Mouse (Mus musculus): ENCODE measurements around the gene Pdgfb.

DNA sequence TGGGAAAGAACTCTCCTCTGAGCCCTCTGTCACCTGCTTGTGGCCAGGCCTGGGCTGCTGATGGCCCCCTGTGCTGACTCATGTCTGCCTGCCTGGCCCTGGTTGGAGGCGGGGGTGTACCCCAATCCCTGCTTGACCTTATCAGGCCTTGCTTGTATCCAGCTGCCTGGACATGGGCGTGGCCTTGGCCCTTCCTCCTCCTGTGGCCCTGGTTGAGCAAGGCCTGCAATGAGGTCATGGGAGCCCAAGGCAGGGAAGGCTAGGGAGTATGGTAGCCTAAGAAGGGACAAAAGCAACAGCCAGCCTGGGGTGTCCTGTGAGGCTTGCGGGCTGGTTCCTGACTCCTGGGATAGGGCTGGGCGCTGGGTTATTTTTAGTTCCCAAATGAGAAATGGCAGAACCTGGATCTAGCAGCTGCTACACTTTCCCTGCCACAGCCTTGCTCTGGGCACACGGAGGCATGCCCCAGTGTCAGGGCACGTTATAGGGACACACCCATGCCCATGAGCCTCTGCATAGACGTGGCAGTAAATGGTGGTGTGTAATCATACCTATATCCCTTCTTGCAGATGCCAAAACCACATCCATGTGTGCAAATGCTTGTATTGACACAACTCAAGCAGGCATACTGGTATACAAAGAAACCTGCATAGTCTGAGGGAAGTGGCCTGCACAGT lies 39.4 kb upstream of the Pdgfb start:
- TF ChIP-seq EP300 (IDR thresholded peaks at IDR 0.05; ENCODE audit: low read depth), result no peak
- no peak for TF ChIP-seq CTCF (IDR thresholded peaks at IDR 0.05; ENCODE audit: low read depth)

All from heart, postnatal 0 days (tissue).